Mouse (Mus musculus) left cerebral cortex, adult 2 months (tissue): ENCODE data around the gene Kdm5b. TPM values are rescaled to one million over a fixed set of nuclear protein-coding genes. Genes with fewer than 3 reads are reported as not detected.

Experiments used
- DNase-seq, 2 experiments: peaks; one replicate each; pipeline ENCODE4 v3.0.0; 2021 to 2022; ENCODE audit warnings: low spot score in 2 of 2, mixed read lengths in 1 of 2; ENCODE audit errors: extremely low spot score in 1 of 2
- H3K27ac ChIP-seq: fragments of 200-600 bp; 2 replicates; pipeline ENCODE4 v1.8.1; 2022
- H3K4me3 ChIP-seq: fragments of 200-600 bp; 2 replicates; pipeline ENCODE4 v1.8.1; 2022
- CTCF ChIP-seq: fragments of 200-600 bp; IDR thresholded peaks from 2 replicates; pipeline ENCODE4 v1.8.1; 2022; ENCODE audit warnings: antibody characterized with exemption, mild to moderate bottlenecking, moderate library complexity
- intact Hi-C: fragments of 180-260 bp; cut with DNase I; formaldehyde crosslinking; loops from one replicate; pipeline ENCODE4 v1.15.1; 2025
- total RNA-seq, 2 experiments: library from RNA; stranded (reverse); gene quantifications; 2 replicates each; pipeline ENCODE4 v1.2.3; 2021

Kdm5b gene
- total RNA-seq, 2 experiments from 2014 or later: 70.5 to 71.0 TPM

DNA sequence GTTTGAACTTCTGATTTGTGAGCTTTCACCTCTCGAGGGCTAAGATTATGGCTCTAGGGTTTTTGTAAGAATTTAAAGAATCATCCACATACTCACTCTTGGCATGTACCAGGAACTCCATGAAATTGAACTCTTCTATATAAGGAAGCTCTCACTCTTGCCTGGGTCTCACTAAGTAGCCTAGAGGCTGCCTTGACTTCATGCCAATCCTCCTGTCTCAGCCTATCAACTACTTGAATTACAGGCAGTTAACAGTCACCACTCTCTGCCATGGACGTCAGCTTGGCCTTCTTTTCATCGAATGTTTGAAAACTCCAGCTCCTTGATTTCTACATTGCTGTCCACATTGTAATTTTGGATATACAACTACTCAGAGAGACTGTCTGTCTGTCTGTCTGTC lies 7.6 kb upstream of the Kdm5b start:
- no peak for DNase-seq
- no peak for TF ChIP-seq CTCF
- intact Hi-C loops: no loop called here
- Histone ChIP-seq H3K4me3 (no peak overlapping the region), H3K27ac (no peak overlapping the region)

DNA sequence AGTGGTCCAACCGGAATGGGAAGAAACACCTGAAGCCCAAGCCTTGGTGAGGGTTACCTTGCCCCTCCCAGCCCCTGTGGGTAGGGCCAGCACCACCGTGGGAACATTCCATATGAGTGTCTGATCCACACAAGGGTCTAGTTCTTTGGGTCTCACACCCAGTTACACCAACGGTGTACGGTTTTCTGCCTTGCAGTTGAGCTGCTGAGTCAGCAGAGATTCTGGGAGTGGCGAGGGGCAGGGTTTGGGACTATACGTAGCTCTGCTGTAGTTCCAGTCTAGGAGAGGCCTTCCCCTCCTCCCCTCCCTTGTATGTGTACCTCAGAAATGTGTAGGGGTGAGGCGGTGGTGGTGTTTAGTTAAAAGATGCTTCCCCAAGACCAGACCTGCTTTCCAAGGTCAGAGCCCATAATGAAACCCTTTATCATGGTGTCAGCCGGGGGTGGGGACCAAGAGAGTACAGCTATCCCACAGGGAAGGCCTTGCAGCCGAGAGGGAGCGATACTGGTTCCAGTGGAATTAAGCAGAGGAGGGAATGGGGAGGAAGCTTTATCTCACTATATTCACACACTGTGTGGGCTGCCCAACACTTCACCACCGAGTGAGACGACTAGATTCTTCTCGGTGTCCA lies 4.6 kb upstream of the Kdm5b start:
- DNase-seq: no peak
- intact Hi-C loops: no loop called here
- no peak for TF ChIP-seq CTCF
- no peak overlapping the region for H3K27ac ChIP-seq
- H3K4me3 ChIP-seq: no peak overlapping the region

DNA sequence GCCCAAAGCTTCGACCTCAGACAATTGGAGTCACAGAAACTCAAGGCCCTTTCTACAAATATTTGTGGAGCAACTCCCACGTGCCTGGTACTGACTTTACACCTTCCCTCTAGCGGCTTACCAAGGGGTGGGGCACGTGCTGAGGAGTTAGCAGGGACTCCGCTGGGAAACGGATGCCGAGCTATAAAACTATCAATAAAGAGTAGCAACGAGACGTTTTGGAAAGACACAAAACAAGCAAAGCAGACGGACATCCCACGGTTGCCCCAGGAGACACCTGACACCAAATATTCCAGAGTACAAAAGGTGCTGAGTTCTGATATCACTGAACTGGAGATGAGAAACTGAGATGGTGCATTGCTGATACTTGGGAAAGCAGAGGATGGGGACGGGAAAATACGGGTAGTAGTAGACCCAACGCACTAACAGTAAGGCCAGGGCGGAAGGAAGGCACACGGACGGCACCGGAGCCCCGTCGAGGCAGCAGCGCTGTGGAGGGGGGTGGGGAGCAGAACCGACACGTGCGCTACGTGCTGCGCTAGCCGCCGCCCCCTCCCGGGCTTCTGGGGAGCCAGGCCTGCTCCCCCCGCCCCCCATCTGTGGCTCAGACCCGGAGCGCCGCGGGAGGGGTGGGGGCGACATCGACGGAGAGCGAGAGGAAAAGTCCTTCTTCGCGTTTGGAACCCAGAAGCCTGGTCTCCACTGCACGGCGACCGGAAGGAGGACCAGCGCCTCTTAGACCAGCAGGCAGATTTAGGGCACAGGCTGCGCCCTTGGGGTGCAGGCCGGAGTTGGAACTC lies 3.9 kb upstream of the Kdm5b start:
- peak overlapping the region; percentile 95 for H3K27ac ChIP-seq
- intact Hi-C loops: loop anchor here (2.0 kb wide), 1 partner anchor 37 kb away; no protein-coding TSS in a partner anchor
- TF ChIP-seq CTCF: no peak
- peak overlapping the region; percentile 72 for H3K4me3 ChIP-seq
- peak; percentile 18 to 61 for DNase-seq

DNA sequence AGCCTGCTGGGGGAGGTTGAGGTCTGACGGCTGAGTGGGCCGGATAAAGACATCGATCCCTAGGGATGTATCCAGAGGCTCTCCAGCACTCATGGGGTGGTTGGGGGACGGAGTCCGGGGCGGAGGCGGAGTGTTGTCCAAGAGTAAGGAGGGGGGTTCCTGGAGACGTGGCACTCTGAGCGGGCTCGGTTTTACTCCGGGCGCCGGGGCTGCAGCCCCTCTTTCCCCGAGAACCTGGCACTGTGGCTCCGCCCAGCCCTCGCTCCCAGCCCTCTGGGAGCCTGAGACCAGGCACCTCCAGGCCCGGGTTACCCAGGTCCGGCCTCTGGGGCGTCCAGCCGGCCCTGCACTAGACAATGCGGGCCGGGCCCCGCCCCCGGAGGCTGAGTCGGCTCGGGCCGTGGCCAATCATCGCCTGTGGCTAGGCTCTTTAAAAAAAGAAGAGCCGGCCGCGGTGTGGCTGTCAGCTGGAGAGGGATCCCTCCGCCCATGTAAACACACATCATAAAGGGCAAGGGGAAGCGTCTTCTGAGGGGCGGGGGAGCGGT lies 3.2 kb upstream of the Kdm5b start:
- peak overlapping the region; percentile 72 for H3K4me3 ChIP-seq
- no peak for TF ChIP-seq CTCF
- DNase-seq: peak; percentile 93 to 94
- H3K27ac ChIP-seq: peak overlapping the region; percentile 95
- intact Hi-C loops: loop anchor here (2.0 kb wide), 1 partner anchor 38 kb away; no protein-coding TSS in a partner anchor

DNA sequence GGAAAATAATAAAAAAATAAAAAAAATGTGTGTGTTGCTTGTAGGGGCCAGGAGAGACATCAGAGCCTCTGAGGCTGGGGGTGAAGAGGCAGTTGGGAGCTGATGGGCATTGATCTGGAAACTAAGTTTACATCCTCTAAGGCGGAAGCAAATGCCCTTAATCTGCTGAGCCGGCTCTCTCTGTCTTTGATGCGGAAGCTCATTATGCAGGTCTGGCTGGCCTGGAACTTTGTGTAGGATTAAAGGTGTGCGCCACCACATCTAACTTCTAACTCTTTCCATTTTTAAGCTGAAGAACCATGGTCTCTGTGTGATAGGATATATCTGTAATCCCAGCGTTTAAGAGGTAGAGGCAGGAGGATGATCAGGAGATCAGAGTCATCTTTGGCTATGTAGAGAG lies 1.5 kb upstream of the Kdm5b start:
- Histone ChIP-seq H3K4me3 (no peak overlapping the region), H3K27ac (no peak overlapping the region)
- TF ChIP-seq CTCF: no peak
- DNase-seq: no peak
- intact Hi-C loops: no loop called here

DNA sequence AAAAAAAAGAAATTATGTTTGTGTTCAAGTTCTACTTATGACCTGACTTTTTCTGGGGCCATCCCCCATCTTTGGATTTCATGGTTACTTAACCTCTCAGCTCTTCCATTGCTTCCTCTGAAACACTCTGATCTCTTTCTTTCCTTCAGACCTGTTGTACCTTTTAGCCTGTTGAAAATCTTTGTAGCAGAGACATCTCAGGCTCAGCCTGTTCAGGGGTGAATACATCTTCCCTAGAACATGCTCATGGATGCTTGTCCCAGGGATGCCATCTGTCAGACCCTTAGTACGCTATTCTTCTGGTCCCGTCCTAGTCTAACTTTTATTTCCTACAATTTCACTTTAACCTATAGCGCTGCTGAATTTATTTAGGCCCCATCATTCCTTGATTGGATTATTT lies 745 bp upstream of the Kdm5b start:
- no peak overlapping the region for H3K4me3 ChIP-seq
- no peak for TF ChIP-seq CTCF
- H3K27ac ChIP-seq: peak overlapping the region; percentile 91
- no peak for DNase-seq
- intact Hi-C loops: no loop called here

DNA sequence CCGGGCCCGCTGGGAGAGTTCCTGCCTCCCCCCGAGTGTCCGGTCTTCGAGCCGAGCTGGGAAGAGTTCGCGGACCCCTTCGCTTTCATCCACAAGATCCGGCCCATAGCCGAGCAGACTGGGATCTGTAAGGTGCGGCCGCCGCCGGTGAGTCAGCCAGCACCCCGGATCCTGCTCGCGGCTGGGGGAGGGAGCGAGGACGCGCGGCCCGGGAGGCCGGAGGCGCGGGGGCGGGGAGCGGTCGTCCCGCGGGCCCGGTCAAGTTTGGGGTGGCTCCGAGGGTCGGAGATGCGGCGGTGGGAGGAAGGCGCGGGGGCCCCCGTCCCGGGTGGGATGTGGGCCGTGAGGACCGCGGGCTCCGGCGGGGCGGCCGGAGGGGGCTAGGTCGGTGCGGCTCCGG lies 425 bp downstream of the Kdm5b start:
- no peak for TF ChIP-seq CTCF
- Histone ChIP-seq H3K27ac (peak overlapping the region; percentile 91), H3K4me3 (peak overlapping the region; percentile 98)
- intact Hi-C loops: loop anchor here (2.0 kb wide), 1 partner anchor 66 kb away; the partner anchor contains the start of gene Rabif
- DNase-seq: peak; percentile 53 to 57

DNA sequence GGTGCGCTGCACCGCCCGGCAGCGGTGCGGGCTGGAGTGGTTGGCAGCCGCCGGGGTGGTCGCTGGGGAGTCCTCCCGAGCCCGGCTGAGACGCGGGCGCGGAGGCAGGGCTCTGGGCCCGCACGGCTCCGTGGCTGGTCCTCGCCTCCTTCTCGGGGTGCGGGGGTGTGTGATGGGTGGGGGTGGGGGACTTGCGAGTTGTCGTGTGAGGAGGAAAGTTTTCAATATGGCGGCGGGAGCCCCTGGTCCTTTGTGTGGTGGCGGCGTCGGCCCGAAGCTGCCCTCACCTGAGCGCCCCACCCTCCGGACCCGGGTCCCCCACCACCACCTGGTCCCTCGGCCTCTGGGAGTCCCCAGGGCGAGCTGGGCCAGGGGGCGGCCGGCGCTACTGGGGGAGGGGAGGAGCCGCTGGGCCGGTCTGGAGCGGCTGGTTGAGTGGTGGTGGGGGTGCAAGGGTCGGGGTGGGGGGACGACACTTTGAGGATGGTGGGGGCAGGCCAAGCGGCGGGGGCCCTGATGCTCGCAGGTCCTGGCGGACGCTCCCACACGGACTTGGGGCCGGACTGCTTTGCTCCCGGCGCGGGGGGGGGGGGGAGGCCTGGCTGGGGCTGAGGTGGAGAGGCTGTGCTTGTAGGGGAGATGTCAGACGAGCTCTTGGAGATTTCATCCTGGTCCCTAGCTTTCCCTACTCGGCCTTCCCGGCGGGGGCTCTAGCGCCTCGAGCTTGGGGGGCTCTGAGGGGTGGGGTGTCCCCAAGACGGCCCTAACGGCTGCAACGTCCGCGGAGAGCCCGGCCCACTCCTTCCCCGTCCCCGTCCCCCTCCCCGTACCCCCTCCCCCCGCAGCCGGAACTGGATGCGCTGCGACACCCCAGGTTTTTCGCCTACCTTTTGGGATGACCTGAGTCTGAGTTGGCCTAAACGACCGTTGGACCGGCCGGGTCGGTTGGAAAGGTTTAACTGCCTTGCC lies 1.1 kb downstream of the Kdm5b start:
- no peak for TF ChIP-seq CTCF
- H3K27ac ChIP-seq: peak overlapping the region; percentile 91
- peak overlapping the region; percentile 98 for H3K4me3 ChIP-seq
- intact Hi-C loops: loop anchor here (2.0 kb wide), 1 partner anchor 66 kb away; the partner anchor contains the start of gene Rabif
- peak; percentile 46 to 50 for DNase-seq

DNA sequence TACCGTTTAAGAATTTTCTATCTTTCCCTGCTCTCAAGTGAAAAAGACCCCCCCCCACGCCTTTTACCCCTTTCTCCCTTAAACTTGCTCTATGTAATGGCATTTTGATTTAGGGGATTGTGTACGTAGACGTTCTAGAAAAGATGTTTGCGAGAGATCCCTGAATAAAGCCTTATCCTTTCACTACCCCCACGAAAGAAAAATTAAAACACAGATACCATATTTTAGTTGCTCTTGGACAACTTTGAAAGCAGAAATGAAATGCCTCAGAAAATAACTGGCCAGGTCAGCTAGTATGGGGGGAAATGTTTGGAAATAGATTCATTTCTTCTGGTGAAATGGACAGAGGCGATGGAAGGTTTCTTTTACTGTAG lies 1.8 kb downstream of the Kdm5b start:
- DNase-seq: no peak
- intact Hi-C loops: loop anchor here (2.0 kb wide), 1 partner anchor 67 kb away; the partner anchor contains the start of gene Rabif
- Histone ChIP-seq H3K27ac (no peak overlapping the region), H3K4me3 (peak overlapping the region; percentile 98)
- TF ChIP-seq CTCF: no peak

DNA sequence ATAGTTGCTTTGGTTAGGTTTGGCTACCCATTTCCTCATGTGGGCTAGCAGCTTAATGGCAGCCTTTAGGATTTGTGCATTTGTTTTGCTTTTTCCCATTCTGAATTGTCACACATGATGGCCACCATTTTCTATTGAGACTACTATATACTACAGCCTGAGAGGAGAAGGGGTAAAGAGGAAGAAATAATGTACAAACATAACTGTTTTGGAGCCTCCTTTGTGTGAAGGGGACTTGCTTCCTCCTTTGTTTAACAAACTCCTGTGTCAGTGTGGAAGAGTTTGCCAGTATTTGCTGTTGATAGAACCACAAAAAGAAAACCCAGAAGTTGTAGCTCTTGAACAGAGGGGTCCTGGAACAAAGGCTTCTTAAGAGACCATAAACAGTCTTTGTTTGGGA lies 2.5 kb downstream of the Kdm5b start:
- intact Hi-C loops: no loop called here
- Histone ChIP-seq H3K27ac (no peak overlapping the region), H3K4me3 (no peak overlapping the region)
- DNase-seq: no peak
- no peak for TF ChIP-seq CTCF

DNA sequence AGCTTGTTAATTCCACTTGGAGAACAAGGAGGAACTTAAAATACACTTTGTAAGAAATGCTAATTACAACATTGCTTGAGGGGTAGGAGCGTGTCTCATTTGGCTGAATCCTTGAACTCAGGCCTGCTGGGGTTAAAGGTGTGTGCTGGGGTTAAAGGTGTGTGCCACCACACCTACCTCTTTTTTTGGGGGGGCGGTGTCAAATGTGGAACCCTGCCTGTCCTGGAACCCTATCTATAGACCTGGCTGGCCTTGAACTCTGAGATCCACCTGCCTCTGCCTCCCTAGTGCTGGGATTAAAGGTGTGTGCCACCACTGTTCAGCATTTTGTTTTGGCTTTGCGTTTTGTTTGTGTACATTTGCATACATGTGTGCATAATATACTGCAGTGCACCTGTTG lies 3.8 kb downstream of the Kdm5b start:
- TF ChIP-seq CTCF: no peak
- intact Hi-C loops: no loop called here
- DNase-seq: no peak
- Histone ChIP-seq H3K27ac (no peak overlapping the region), H3K4me3 (no peak overlapping the region)
